Mouse (Mus musculus): Measurements from ENCODE around the gene Bach1. TPM values are rescaled to one million over a fixed set of nuclear protein-coding genes. Genes with fewer than 3 reads are reported as not detected.
A peak's percentile ranks its signal among the peaks of the same experiment; 100 is the strongest.

The Bach1 gene
- 4.9 TPM for polyA plus RNA-seq (2012; fragmentation: generic; extraction: Trizol)
- long read RNA-seq, experiment 1, partial matches to known transcripts, result 1 of 2 reads
- long read RNA-seq, experiment 1, other reads (novel, unspliced or antisense), result 1 of 2 reads
- long read RNA-seq, experiment 2, full-length matches to known transcripts, result 43 of 57 reads
- long read RNA-seq, experiment 2, partial matches to known transcripts, result 0 of 57 reads
- long read RNA-seq, experiment 2, other reads (novel, unspliced or antisense), result 14 of 57 reads

GRCm38 (mm10) chr16:87698692-87699305, at the start of gene Bach1:
Gene Bach1, plus strand, starts transcription at chr16:87698945.
- Histone ChIP-seq H3K36me3 (ENCODE audit: control insufficient read depth, insufficient read depth) (peaks cover 1% of the 10 kb centered on the region), H3K4me3 (ENCODE audit: insufficient read depth, poor library complexity, severe bottlenecking) (peak within 1 kb of the TSS; percentile 78), H3ac (ENCODE audit: control insufficient read depth, insufficient read length, low read depth) (peak within 1 kb of the TSS; percentile 82), H3K79me3 (ENCODE audit: low read depth) (peaks cover 43% of the 10 kb centered on the region), H3K27me3 (ENCODE audit: control insufficient read depth, insufficient read depth, insufficient read length) (no peaks in the 10 kb centered on the region), H3K79me2 (ENCODE audit: control insufficient read depth, insufficient read depth) (peaks cover 49% of the 10 kb centered on the region)
- TF ChIP-seq MYOD1 (IDR thresholded peaks at IDR 0.05; ENCODE audit: control insufficient read depth, insufficient read length, low read depth) (no peak), FOSL1 (IDR thresholded peaks at IDR 0.05; ENCODE audit: insufficient read depth, low read length, poor library complexity, severe bottlenecking) (no peak), CEBPB (IDR thresholded peaks at IDR 0.05; ENCODE audit: low read depth) (no peak), MYOG (IDR thresholded peaks at IDR 0.05; ENCODE audit: control insufficient read depth, extremely low read depth, insufficient read length) (no peak), USF1 (IDR thresholded peaks at IDR 0.05; ENCODE audit: low read depth) (peak; percentile 2), CTCF (IDR thresholded peaks at IDR 0.05; ENCODE audit: control insufficient read depth, insufficient read depth, insufficient read length) (no peak)

GRCm38 (mm10) chr16:87652344-87652743, 46.4 kb upstream of the Bach1 start:
- no peaks in the 10 kb centered on the region for H3K36me3 ChIP-seq (ENCODE audit: control insufficient read depth, insufficient read depth)
- H3ac ChIP-seq (ENCODE audit: control insufficient read depth, insufficient read length, low read depth), result no peak overlapping the region
- TF ChIP-seq CTCF (IDR thresholded peaks at IDR 0.05; ENCODE audit: control insufficient read depth, insufficient read depth, insufficient read length), result no peak
- TF ChIP-seq CEBPB (IDR thresholded peaks at IDR 0.05; ENCODE audit: low read depth), result no peak
- TF ChIP-seq MYOG (IDR thresholded peaks at IDR 0.05; ENCODE audit: control insufficient read depth, extremely low read depth, insufficient read length), result no peak
- no peak for TF ChIP-seq MYOD1 (IDR thresholded peaks at IDR 0.05; ENCODE audit: control insufficient read depth, insufficient read length, low read depth)
- TF ChIP-seq MAX (IDR thresholded peaks at IDR 0.05), result no peak
- no peak for TF ChIP-seq FOSL1 (IDR thresholded peaks at IDR 0.05; ENCODE audit: insufficient read depth, low read length, poor library complexity, severe bottlenecking)
- no peak for TF ChIP-seq USF1 (IDR thresholded peaks at IDR 0.05; ENCODE audit: low read depth)
- H3K79me2 ChIP-seq (ENCODE audit: control insufficient read depth, insufficient read depth), result no peaks in the 10 kb centered on the region
- no peaks in the 10 kb centered on the region for H3K79me3 ChIP-seq (ENCODE audit: low read depth)
- H3K4me3 ChIP-seq (ENCODE audit: insufficient read depth, poor library complexity, severe bottlenecking), result no peak overlapping the region
- H3K27me3 ChIP-seq (ENCODE audit: control insufficient read depth, insufficient read depth, insufficient read length), result no peaks in the 10 kb centered on the region

GRCm38 (mm10) chr16:87652924-87653323, 45.8 kb upstream of the Bach1 start:
- TF ChIP-seq CEBPB (IDR thresholded peaks at IDR 0.05; ENCODE audit: low read depth) (no peak), FOSL1 (IDR thresholded peaks at IDR 0.05; ENCODE audit: insufficient read depth, low read length, poor library complexity, severe bottlenecking) (no peak), MAX (IDR thresholded peaks at IDR 0.05) (no peak), MYOD1 (IDR thresholded peaks at IDR 0.05; ENCODE audit: control insufficient read depth, insufficient read length, low read depth) (no peak), USF1 (IDR thresholded peaks at IDR 0.05; ENCODE audit: low read depth) (no peak), MYOG (IDR thresholded peaks at IDR 0.05; ENCODE audit: control insufficient read depth, extremely low read depth, insufficient read length) (no peak), CTCF (IDR thresholded peaks at IDR 0.05; ENCODE audit: control insufficient read depth, insufficient read depth, insufficient read length) (no peak)
- H3K27me3 ChIP-seq (ENCODE audit: control insufficient read depth, insufficient read depth, insufficient read length), result no peaks in the 10 kb centered on the region

GRCm38 (mm10) chr16:87654016-87654575, 44.6 kb upstream of the Bach1 start:
- no peaks in the 10 kb centered on the region for H3K79me2 ChIP-seq (ENCODE audit: control insufficient read depth, insufficient read depth)
- no peak overlapping the region for H3K4me3 ChIP-seq (ENCODE audit: insufficient read depth, poor library complexity, severe bottlenecking)
- no peaks in the 10 kb centered on the region for H3K79me3 ChIP-seq (ENCODE audit: low read depth)
- TF ChIP-seq MAX (IDR thresholded peaks at IDR 0.05) (no peak), MYOD1 (IDR thresholded peaks at IDR 0.05; ENCODE audit: control insufficient read depth, insufficient read length, low read depth) (no peak), CEBPB (IDR thresholded peaks at IDR 0.05; ENCODE audit: low read depth) (no peak), CTCF (IDR thresholded peaks at IDR 0.05; ENCODE audit: control insufficient read depth, insufficient read depth, insufficient read length) (no peak), USF1 (IDR thresholded peaks at IDR 0.05; ENCODE audit: low read depth) (no peak), MYOG (IDR thresholded peaks at IDR 0.05; ENCODE audit: control insufficient read depth, extremely low read depth, insufficient read length) (no peak), FOSL1 (IDR thresholded peaks at IDR 0.05; ENCODE audit: insufficient read depth, low read length, poor library complexity, severe bottlenecking) (no peak)
- no peaks in the 10 kb centered on the region for H3K27me3 ChIP-seq (ENCODE audit: control insufficient read depth, insufficient read depth, insufficient read length)
- no peak overlapping the region for H3ac ChIP-seq (ENCODE audit: control insufficient read depth, insufficient read length, low read depth)
- H3K36me3 ChIP-seq (ENCODE audit: control insufficient read depth, insufficient read depth), result no peaks in the 10 kb centered on the region

More at GRCm38 (mm10) chr16:87652924-87653323, 45.8 kb upstream of the Bach1 start:
- no peaks in the 10 kb centered on the region for H3K79me2 ChIP-seq (ENCODE audit: control insufficient read depth, insufficient read depth)
- no peak overlapping the region for H3ac ChIP-seq (ENCODE audit: control insufficient read depth, insufficient read length, low read depth)
- H3K79me3 ChIP-seq (ENCODE audit: low read depth), result no peaks in the 10 kb centered on the region
- no peak overlapping the region for H3K4me3 ChIP-seq (ENCODE audit: insufficient read depth, poor library complexity, severe bottlenecking)
- H3K36me3 ChIP-seq (ENCODE audit: control insufficient read depth, insufficient read depth), result no peaks in the 10 kb centered on the region

- Histone ChIP-seq H3ac (ENCODE audit: control insufficient read depth, insufficient read length, low read depth) (no peak overlapping the region), H3K79me3 (ENCODE audit: low read depth) (no peaks in the 10 kb centered on the region), H3K79me2 (ENCODE audit: control insufficient read depth, insufficient read depth) (no peaks in the 10 kb centered on the region), H3K4me3 (ENCODE audit: insufficient read depth, poor library complexity, severe bottlenecking) (no peak overlapping the region), H3K36me3 (ENCODE audit: control insufficient read depth, insufficient read depth) (no peaks in the 10 kb centered on the region), H3K27me3 (ENCODE audit: control insufficient read depth, insufficient read depth, insufficient read length) (no peaks in the 10 kb centered on the region)
- TF ChIP-seq MYOD1 (IDR thresholded peaks at IDR 0.05; ENCODE audit: control insufficient read depth, insufficient read length, low read depth) (no peak), CEBPB (IDR thresholded peaks at IDR 0.05; ENCODE audit: low read depth) (no peak), FOSL1 (IDR thresholded peaks at IDR 0.05; ENCODE audit: insufficient read depth, low read length, poor library complexity, severe bottlenecking) (no peak), MAX (IDR thresholded peaks at IDR 0.05) (no peak), CTCF (IDR thresholded peaks at IDR 0.05; ENCODE audit: control insufficient read depth, insufficient read depth, insufficient read length) (no peak), USF1 (IDR thresholded peaks at IDR 0.05; ENCODE audit: low read depth) (no peak), MYOG (IDR thresholded peaks at IDR 0.05; ENCODE audit: control insufficient read depth, extremely low read depth, insufficient read length) (no peak)
Observed at GRCm38 (mm10) chr16:87655005-87655404, 43.7 kb upstream of the Bach1 start.

All from C2C12 (cell line).